Mouse (Mus musculus): ENCODE measurements at regions not wholly inside any gene's neighbourhood (a gene's known extent, or its start where the extent isn't known, plus 50 kb on each side); places are given as distances from the start of the nearest gene placed in this dataset.

- in situ Hi-C loops (cut with MboI; ENCODE audit: low sequenced_read_pairs in 2 of 2, unreplicated experiment in 2 of 2) = loop anchor here in 1 of 2 experiments (25.0 kb wide), 1 partner anchor 222 kb away; no protein-coding TSS in a partner anchor
- Histone ChIP-seq H3K4me1 (ENCODE audit: control insufficient read depth in 2 of 2, insufficient read depth in 2 of 2, low read length in 2 of 2, poor library complexity in 1 of 2) (no peaks in the 10 kb centered on the region), H3K9ac (ENCODE audit: insufficient read depth, low read depth, low read length, poor library complexity, severe bottlenecking) (no peak overlapping the region), H3K9me3 (ENCODE audit: control insufficient read depth, insufficient read depth, low read depth, low read length) (no peaks in the 10 kb centered on the region), H3K4me3 (ENCODE audit: insufficient read depth in 1 of 2, low read depth in 1 of 2, low read length in 2 of 2, poor library complexity in 1 of 2, severe bottlenecking in 1 of 2) (no peak overlapping the region), H3K36me3 (ENCODE audit: control insufficient read depth, insufficient read depth, low read length, poor library complexity, severe bottlenecking) (no peaks in the 10 kb centered on the region), H3K27ac (ENCODE audit: insufficient read depth, low read depth, low read length, poor library complexity, severe bottlenecking) (no peak overlapping the region)
- DNase-seq (ENCODE audit: low read depth, low spot score) = no peak
- no peak for TF ChIP-seq MAFK (IDR thresholded peaks at IDR 0.05; ENCODE audit: insufficient read depth, low read depth, low read length)
- no peak for TF ChIP-seq HCFC1 (IDR thresholded peaks at IDR 0.05; ENCODE audit: borderline replicate concordance, insufficient read depth, low read length)
- no peak for TF ChIP-seq ZNF384 (IDR thresholded peaks at IDR 0.05; ENCODE audit: low read depth, low read length)
- no peak for TF ChIP-seq CHD2 (IDR thresholded peaks at IDR 0.05; ENCODE audit: low read depth, low read length)
- TF ChIP-seq ZC3H11A (IDR thresholded peaks at IDR 0.05; ENCODE audit: borderline replicate concordance, low read depth, low read length) = no peak
Measured at GRCm38 (mm10) chr15:88314810-88315459, 285.2 kb upstream of the Zdhhc25 start.

- no peak overlapping the region for H3K4me3 ChIP-seq (ENCODE audit: insufficient read depth in 1 of 2, low read depth in 1 of 2, low read length in 2 of 2, poor library complexity in 1 of 2, severe bottlenecking in 1 of 2)
- H3K27ac ChIP-seq (ENCODE audit: insufficient read depth, low read depth, low read length, poor library complexity, severe bottlenecking) = no peak overlapping the region
- TF ChIP-seq MAFK (IDR thresholded peaks at IDR 0.05; ENCODE audit: insufficient read depth, low read depth, low read length) (no peak), CHD2 (IDR thresholded peaks at IDR 0.05; ENCODE audit: low read depth, low read length) (no peak), ZC3H11A (IDR thresholded peaks at IDR 0.05; ENCODE audit: borderline replicate concordance, low read depth, low read length) (no peak), ZNF384 (IDR thresholded peaks at IDR 0.05; ENCODE audit: low read depth, low read length) (no peak), HCFC1 (IDR thresholded peaks at IDR 0.05; ENCODE audit: borderline replicate concordance, insufficient read depth, low read length) (no peak)
- in situ Hi-C loops (cut with MboI; ENCODE audit: low sequenced_read_pairs in 2 of 2, unreplicated experiment in 2 of 2) = loop anchor here in 1 of 2 experiments (25.0 kb wide), 1 partner anchor 219 kb away; no protein-coding TSS in a partner anchor
- no peaks in the 10 kb centered on the region for H3K4me1 ChIP-seq (ENCODE audit: control insufficient read depth in 2 of 2, insufficient read depth in 2 of 2, low read length in 2 of 2, poor library complexity in 1 of 2)
- DNase-seq (ENCODE audit: low read depth, low spot score) = no peak
- H3K9me3 ChIP-seq (ENCODE audit: control insufficient read depth, insufficient read depth, low read depth, low read length) = no peaks in the 10 kb centered on the region
- H3K9ac ChIP-seq (ENCODE audit: insufficient read depth, low read depth, low read length, poor library complexity, severe bottlenecking) = no peak overlapping the region
- no peaks in the 10 kb centered on the region for H3K36me3 ChIP-seq (ENCODE audit: control insufficient read depth, insufficient read depth, low read length, poor library complexity, severe bottlenecking)
Measured at GRCm38 (mm10) chr15:88318048-88318447, 282.1 kb upstream of the Zdhhc25 start.

GRCm38 (mm10) chr15:88319527-88319926 lies 280.6 kb upstream of the Zdhhc25 start:
- H3K9ac ChIP-seq (ENCODE audit: insufficient read depth, low read depth, low read length, poor library complexity, severe bottlenecking) = no peak overlapping the region
- DNase-seq (ENCODE audit: low read depth, low spot score) = peak; percentile 25
- H3K9me3 ChIP-seq (ENCODE audit: control insufficient read depth, insufficient read depth, low read depth, low read length) = no peaks in the 10 kb centered on the region
- no peak overlapping the region for H3K27ac ChIP-seq (ENCODE audit: insufficient read depth, low read depth, low read length, poor library complexity, severe bottlenecking)
- in situ Hi-C loops (cut with MboI; ENCODE audit: low sequenced_read_pairs in 2 of 2, unreplicated experiment in 2 of 2) = loop anchor here in 1 of 2 experiments (25.0 kb wide), 1 partner anchor 218 kb away; no protein-coding TSS in a partner anchor
- H3K4me3 ChIP-seq (ENCODE audit: insufficient read depth in 1 of 2, low read depth in 1 of 2, low read length in 2 of 2, poor library complexity in 1 of 2, severe bottlenecking in 1 of 2) = no peak overlapping the region
- H3K4me1 ChIP-seq (ENCODE audit: control insufficient read depth in 2 of 2, insufficient read depth in 2 of 2, low read length in 2 of 2, poor library complexity in 1 of 2) = no peaks in the 10 kb centered on the region
- TF ChIP-seq ZC3H11A (IDR thresholded peaks at IDR 0.05; ENCODE audit: borderline replicate concordance, low read depth, low read length) (peak; percentile 81), HCFC1 (IDR thresholded peaks at IDR 0.05; ENCODE audit: borderline replicate concordance, insufficient read depth, low read length) (no peak), ZNF384 (IDR thresholded peaks at IDR 0.05; ENCODE audit: low read depth, low read length) (peak; percentile 59; the same call in 1 of the 2 replicates), CHD2 (IDR thresholded peaks at IDR 0.05; ENCODE audit: low read depth, low read length) (no peak)
- no peaks in the 10 kb centered on the region for H3K36me3 ChIP-seq (ENCODE audit: control insufficient read depth, insufficient read depth, low read length, poor library complexity, severe bottlenecking)

- no peak for TF ChIP-seq HCFC1 (IDR thresholded peaks at IDR 0.05; ENCODE audit: borderline replicate concordance, insufficient read depth, low read length)
- no peak for TF ChIP-seq ZC3H11A (IDR thresholded peaks at IDR 0.05; ENCODE audit: borderline replicate concordance, low read depth, low read length)
- no peak for TF ChIP-seq MAFK (IDR thresholded peaks at IDR 0.05; ENCODE audit: insufficient read depth, low read depth, low read length)
- TF ChIP-seq CHD2 (IDR thresholded peaks at IDR 0.05; ENCODE audit: low read depth, low read length) = no peak
- no peak for TF ChIP-seq ZNF384 (IDR thresholded peaks at IDR 0.05; ENCODE audit: low read depth, low read length)
- Histone ChIP-seq H3K27ac (ENCODE audit: insufficient read depth, low read depth, low read length, poor library complexity, severe bottlenecking) (no peak overlapping the region), H3K4me3 (ENCODE audit: insufficient read depth in 1 of 2, low read depth in 1 of 2, low read length in 2 of 2, poor library complexity in 1 of 2, severe bottlenecking in 1 of 2) (no peak overlapping the region), H3K36me3 (ENCODE audit: control insufficient read depth, insufficient read depth, low read length, poor library complexity, severe bottlenecking) (no peaks in the 10 kb centered on the region), H3K9me3 (ENCODE audit: control insufficient read depth, insufficient read depth, low read depth, low read length) (no peaks in the 10 kb centered on the region), H3K9ac (ENCODE audit: insufficient read depth, low read depth, low read length, poor library complexity, severe bottlenecking) (no peak overlapping the region), H3K4me1 (ENCODE audit: control insufficient read depth in 2 of 2, insufficient read depth in 2 of 2, low read length in 2 of 2, poor library complexity in 1 of 2) (no peaks in the 10 kb centered on the region)
- in situ Hi-C loops (cut with MboI; ENCODE audit: low sequenced_read_pairs in 2 of 2, unreplicated experiment in 2 of 2) = loop anchor here in 1 of 2 experiments (25.0 kb wide), 1 partner anchor 214 kb away; no protein-coding TSS in a partner anchor
- DNase-seq (ENCODE audit: low read depth, low spot score) = no peak
Measured at GRCm38 (mm10) chr15:88323584-88324375, 276.3 kb upstream of the Zdhhc25 start.

Data from ES-E14 (cell line).